Mouse (Mus musculus) ES-Bruce4 (cell line): ENCODE data around the gene Gm35134. TPM values are rescaled to one million over a fixed set of nuclear protein-coding genes. Genes with fewer than 3 reads are reported as not detected.
"Not testable (repeated sequence)": the region's sequence is repeated elsewhere in the genome, so short reads cannot be mapped to it uniquely, and the experiment has no call there.

Experiments
- H3K27ac ChIP-seq: 2 replicates; pipeline ENCODE4 v1.5.1; 2012; ENCODE audit warnings: low read length, inconsistent platforms; ENCODE audit not compliant: insufficient read depth
- H3K27me3 ChIP-seq: 2 replicates; pipeline ENCODE4 v1.6.1; 2012; ENCODE audit warnings: mild to moderate bottlenecking, low read length, inconsistent platforms; ENCODE audit not compliant: control insufficient read depth, poor library complexity, insufficient read depth, severe bottlenecking
- H3K36me3 ChIP-seq: 2 replicates; pipeline ENCODE4 v1.6.1; 2012; ENCODE audit warnings: inconsistent platforms, mild to moderate bottlenecking, low read length, moderate library complexity; ENCODE audit not compliant: control insufficient read depth, poor library complexity, insufficient read depth, severe bottlenecking
- H3K4me1 ChIP-seq: one replicate; pipeline ENCODE4 v1.8.1; 2011; ENCODE audit warnings: low read length; ENCODE audit not compliant: control insufficient read depth, insufficient read depth
- H3K4me3 ChIP-seq: 2 replicates; pipeline ENCODE4 v1.5.1; 2011; ENCODE audit warnings: low read depth, mild to moderate bottlenecking, low read length
- H3K9ac ChIP-seq: 2 replicates; pipeline ENCODE4 v1.6.1; 2012; ENCODE audit warnings: low read depth, mild to moderate bottlenecking, inconsistent platforms; ENCODE audit not compliant: poor library complexity, severe bottlenecking
- H3K9me3 ChIP-seq: replicated peaks from 2 replicates; pipeline ENCODE4 v1.6.1; 2012; ENCODE audit warnings: mild to moderate bottlenecking, low read length, inconsistent platforms; ENCODE audit not compliant: control insufficient read depth, poor library complexity, insufficient read depth, severe bottlenecking
- polyA plus RNA-seq: library from polyadenylated mRNA; stranded (reverse); fragments of >200 nt; gene quantifications from 2 replicates; pipeline ENCODE4 v1.2.4, GENCODE M21; 2011; ENCODE audit warnings: low read depth; ENCODE audit not compliant: missing spikeins, insufficient read depth, insufficient read length

Gene Gm35134
- polyA plus RNA-seq = not detected in 2 replicates

DNA sequence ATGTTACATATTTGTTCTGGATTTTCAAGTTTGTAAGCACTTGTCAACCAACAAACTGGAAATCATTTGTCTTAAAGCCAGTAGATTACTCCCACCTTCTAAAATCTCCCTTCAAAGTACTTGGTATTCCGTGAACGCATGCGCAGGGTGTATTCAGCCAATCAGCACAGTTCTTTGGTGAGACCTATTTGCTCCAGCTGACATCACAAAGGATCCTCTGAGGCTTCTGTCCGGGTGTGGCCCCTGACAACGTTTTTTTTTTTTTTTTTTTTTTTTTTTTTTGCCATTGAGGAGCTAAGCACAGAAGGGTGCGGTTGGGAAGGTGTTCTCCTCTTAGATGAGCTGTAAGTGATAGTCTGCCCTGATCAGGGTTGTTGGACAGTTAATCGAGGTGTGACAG lies at the start of gene Gm35134:
Gm35134 (plus strand) TSS at position 301 of the 400 bp plus-strand sequence.
- H3K27me3 ChIP-seq, H3K4me1 ChIP-seq, H3K36me3 ChIP-seq, H3K9me3 ChIP-seq, H3K9ac ChIP-seq, H3K4me3 ChIP-seq, H3K27ac ChIP-seq: not testable (repeated sequence)
